Mouse (Mus musculus): ENCODE data around the gene Chdh. TPM values are rescaled to one million over a fixed set of nuclear protein-coding genes. Genes with fewer than 3 reads are reported as not detected.

Gene Chdh
- polyA plus RNA-seq, 1 experiment from 2014 or later, result not detected

- no peak overlapping the region for H3K4me3 ChIP-seq (ENCODE audit: low read depth, low read length)
- H3K27ac ChIP-seq (ENCODE audit: low read depth, low read length), result no peak overlapping the region
- no peak for ATAC-seq (ENCODE audit: low FRiP score)
- 94% methylated on average over 10 of the region's 10 CpGs for WGBS
- no peaks in the 10 kb centered on the region for H3K4me1 ChIP-seq (replicated peaks; ENCODE audit: control insufficient read depth, insufficient read depth, low read length)
- H3K36me3 ChIP-seq (ENCODE audit: control insufficient read depth, insufficient read depth, low read length), result peaks cover 21% of the 10 kb centered on the region; the same call in 1 of the 2 replicates
- DNase-seq (ENCODE audit: low spot score), result no peak
- H3K27me3 ChIP-seq (ENCODE audit: control insufficient read depth, insufficient read depth, low read length), result no peaks in the 10 kb centered on the region
- no peak overlapping the region for H3K4me2 ChIP-seq (replicated peaks; ENCODE audit: low read depth, low read length)
- no peak overlapping the region for H3K9ac ChIP-seq (ENCODE audit: low read depth, low read length)
- H3K9me3 ChIP-seq (ENCODE audit: control insufficient read depth, low read length), result no peaks in the 10 kb centered on the region
These were observed 28.2 kb upstream of the Chdh start for GRCm38 (mm10) chr14:29980447-29981205.

DNA sequence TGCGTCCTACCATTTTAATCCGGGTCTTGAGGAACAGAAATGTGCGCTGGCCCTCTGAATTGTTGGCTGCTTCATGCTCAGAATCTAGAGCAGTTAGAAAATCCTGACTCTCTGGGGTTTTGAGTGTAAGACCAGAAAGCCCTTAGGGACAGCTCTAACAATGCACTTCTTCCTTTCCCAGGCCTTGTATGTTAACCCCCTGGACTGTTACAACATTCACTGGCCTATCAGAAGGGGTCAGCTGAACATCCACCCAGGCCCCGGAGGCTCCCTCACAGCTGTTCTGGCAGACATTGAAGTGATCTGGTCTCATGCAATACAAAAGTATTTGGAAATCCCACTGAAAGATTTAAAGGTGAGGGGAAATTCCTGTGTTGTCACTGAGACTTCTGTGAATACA, 22.7 kb upstream of the Chdh start:
- Histone ChIP-seq H3K36me3 (ENCODE audit: control insufficient read depth, insufficient read depth, low read length) (peaks cover 30% of the 10 kb centered on the region), H3K9me3 (ENCODE audit: control insufficient read depth, low read length) (no peaks in the 10 kb centered on the region), H3K4me3 (ENCODE audit: low read depth, low read length) (no peak overlapping the region), H3K27ac (ENCODE audit: low read depth, low read length) (no peak overlapping the region), H3K4me2 (replicated peaks; ENCODE audit: low read depth, low read length) (no peak overlapping the region), H3K27me3 (ENCODE audit: control insufficient read depth, insufficient read depth, low read length) (no peaks in the 10 kb centered on the region), H3K9ac (ENCODE audit: low read depth, low read length) (no peak overlapping the region), H3K4me1 (replicated peaks; ENCODE audit: control insufficient read depth, insufficient read depth, low read length) (no peaks in the 10 kb centered on the region)
- 92% methylated on average over 4 of the region's 4 CpGs for WGBS
- ATAC-seq (ENCODE audit: low FRiP score) (no peak), DNase-seq (ENCODE audit: low spot score) (no peak)

DNA sequence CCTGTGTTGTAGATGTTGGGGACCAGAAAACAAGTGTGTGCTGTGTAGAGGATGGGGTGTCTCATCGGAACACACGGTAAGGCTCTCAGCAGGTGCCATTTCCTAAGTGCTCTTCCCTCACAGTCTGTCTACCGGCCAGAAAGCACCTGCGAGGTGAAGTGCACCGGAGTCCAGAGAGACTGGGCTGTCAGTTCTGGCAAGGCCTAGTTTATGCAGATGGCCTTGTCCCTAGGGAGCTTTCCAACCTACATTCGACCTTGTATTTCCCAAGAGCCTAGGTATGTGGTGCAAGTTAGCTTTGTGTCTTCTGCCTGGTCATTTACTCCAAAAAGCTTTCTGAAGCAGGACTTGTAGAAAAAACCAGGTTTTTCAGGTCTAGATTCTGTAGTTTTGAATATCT, 21.5 kb upstream of the Chdh start:
- no peak overlapping the region for H3K4me3 ChIP-seq (ENCODE audit: low read depth, low read length)
- DNase-seq (ENCODE audit: low spot score), result no peak
- no peak overlapping the region for H3K4me2 ChIP-seq (replicated peaks; ENCODE audit: low read depth, low read length)
- ATAC-seq (ENCODE audit: low FRiP score), result no peak
- H3K9me3 ChIP-seq (ENCODE audit: control insufficient read depth, low read length), result no peaks in the 10 kb centered on the region
- no peak overlapping the region for H3K9ac ChIP-seq (ENCODE audit: low read depth, low read length)
- no peaks in the 10 kb centered on the region for H3K27me3 ChIP-seq (ENCODE audit: control insufficient read depth, insufficient read depth, low read length)
- peaks cover 28% of the 10 kb centered on the region for H3K36me3 ChIP-seq (ENCODE audit: control insufficient read depth, insufficient read depth, low read length)
- H3K4me1 ChIP-seq (replicated peaks; ENCODE audit: control insufficient read depth, insufficient read depth, low read length), result no peaks in the 10 kb centered on the region
- WGBS, result 95% methylated on average over 6 of the region's 6 CpGs
- H3K27ac ChIP-seq (ENCODE audit: low read depth, low read length), result no peak overlapping the region

GRCm38 (mm10) chr14:29987739-29988138, 21.1 kb upstream of the Chdh start:
- no peaks in the 10 kb centered on the region for H3K9me3 ChIP-seq (ENCODE audit: control insufficient read depth, low read length)
- DNase-seq (ENCODE audit: low spot score) (no peak), ATAC-seq (ENCODE audit: low FRiP score) (no peak)
- no peak overlapping the region for H3K27ac ChIP-seq (ENCODE audit: low read depth, low read length)
- no peak overlapping the region for H3K4me3 ChIP-seq (ENCODE audit: low read depth, low read length)
- H3K36me3 ChIP-seq (ENCODE audit: control insufficient read depth, insufficient read depth, low read length), result peaks cover 24% of the 10 kb centered on the region
- no peak overlapping the region for H3K4me2 ChIP-seq (replicated peaks; ENCODE audit: low read depth, low read length)
- no peak overlapping the region for H3K9ac ChIP-seq (ENCODE audit: low read depth, low read length)
- H3K27me3 ChIP-seq (ENCODE audit: control insufficient read depth, insufficient read depth, low read length), result no peaks in the 10 kb centered on the region
- no peaks in the 10 kb centered on the region for H3K4me1 ChIP-seq (replicated peaks; ENCODE audit: control insufficient read depth, insufficient read depth, low read length)
- WGBS, result 92% methylated on average over 9 of the region's 9 CpGs

GRCm38 (mm10) chr14:29988337-29988736, 20.5 kb upstream of the Chdh start:
- peaks cover 24% of the 10 kb centered on the region for H3K36me3 ChIP-seq (ENCODE audit: control insufficient read depth, insufficient read depth, low read length)
- H3K4me2 ChIP-seq (replicated peaks; ENCODE audit: low read depth, low read length), result no peak overlapping the region
- H3K27me3 ChIP-seq (ENCODE audit: control insufficient read depth, insufficient read depth, low read length), result no peaks in the 10 kb centered on the region
- DNase-seq (ENCODE audit: low spot score), result no peak
- no peak overlapping the region for H3K9ac ChIP-seq (ENCODE audit: low read depth, low read length)
- no peak for ATAC-seq (ENCODE audit: low FRiP score)
- no peaks in the 10 kb centered on the region for H3K9me3 ChIP-seq (ENCODE audit: control insufficient read depth, low read length)
- WGBS, result 94% methylated on average over 4 of the region's 4 CpGs
- no peak overlapping the region for H3K27ac ChIP-seq (ENCODE audit: low read depth, low read length)
- no peaks in the 10 kb centered on the region for H3K4me1 ChIP-seq (replicated peaks; ENCODE audit: control insufficient read depth, insufficient read depth, low read length)
- no peak overlapping the region for H3K4me3 ChIP-seq (ENCODE audit: low read depth, low read length)

DNA sequence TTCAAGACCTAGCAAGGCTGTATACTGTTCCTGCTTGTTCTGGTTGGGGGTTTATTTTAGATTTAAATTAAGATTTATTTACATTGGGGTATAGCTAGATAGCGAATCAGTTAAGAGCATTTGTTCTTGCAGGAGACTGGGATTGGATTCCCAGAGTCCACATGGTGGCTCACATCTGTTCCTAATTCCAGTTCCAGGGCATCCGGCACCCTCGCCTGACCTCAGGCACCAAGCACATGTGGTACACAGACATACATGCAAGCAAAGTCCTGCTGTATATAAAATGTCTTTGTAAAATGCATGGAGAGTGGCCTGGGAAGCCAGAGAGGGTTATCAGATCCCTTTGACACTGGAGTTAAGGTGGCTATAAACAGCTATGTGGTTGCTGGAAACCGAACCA, 13.8 kb upstream of the Chdh start:
- H3K27ac ChIP-seq (ENCODE audit: low read depth, low read length), result no peak overlapping the region
- H3K36me3 ChIP-seq (ENCODE audit: control insufficient read depth, insufficient read depth, low read length), result peaks cover 9% of the 10 kb centered on the region; the same call in 1 of the 2 replicates
- WGBS, result 81% methylated on average over 4 of the region's 4 CpGs
- no peaks in the 10 kb centered on the region for H3K27me3 ChIP-seq (ENCODE audit: control insufficient read depth, insufficient read depth, low read length)
- no peak overlapping the region for H3K4me3 ChIP-seq (ENCODE audit: low read depth, low read length)
- no peak overlapping the region for H3K4me2 ChIP-seq (replicated peaks; ENCODE audit: low read depth, low read length)
- no peak overlapping the region for H3K9ac ChIP-seq (ENCODE audit: low read depth, low read length)
- DNase-seq (ENCODE audit: low spot score), result no peak
- no peak for ATAC-seq (ENCODE audit: low FRiP score)
- no peaks in the 10 kb centered on the region for H3K9me3 ChIP-seq (ENCODE audit: control insufficient read depth, low read length)
- H3K4me1 ChIP-seq (replicated peaks; ENCODE audit: control insufficient read depth, insufficient read depth, low read length), result no peaks in the 10 kb centered on the region

DNA sequence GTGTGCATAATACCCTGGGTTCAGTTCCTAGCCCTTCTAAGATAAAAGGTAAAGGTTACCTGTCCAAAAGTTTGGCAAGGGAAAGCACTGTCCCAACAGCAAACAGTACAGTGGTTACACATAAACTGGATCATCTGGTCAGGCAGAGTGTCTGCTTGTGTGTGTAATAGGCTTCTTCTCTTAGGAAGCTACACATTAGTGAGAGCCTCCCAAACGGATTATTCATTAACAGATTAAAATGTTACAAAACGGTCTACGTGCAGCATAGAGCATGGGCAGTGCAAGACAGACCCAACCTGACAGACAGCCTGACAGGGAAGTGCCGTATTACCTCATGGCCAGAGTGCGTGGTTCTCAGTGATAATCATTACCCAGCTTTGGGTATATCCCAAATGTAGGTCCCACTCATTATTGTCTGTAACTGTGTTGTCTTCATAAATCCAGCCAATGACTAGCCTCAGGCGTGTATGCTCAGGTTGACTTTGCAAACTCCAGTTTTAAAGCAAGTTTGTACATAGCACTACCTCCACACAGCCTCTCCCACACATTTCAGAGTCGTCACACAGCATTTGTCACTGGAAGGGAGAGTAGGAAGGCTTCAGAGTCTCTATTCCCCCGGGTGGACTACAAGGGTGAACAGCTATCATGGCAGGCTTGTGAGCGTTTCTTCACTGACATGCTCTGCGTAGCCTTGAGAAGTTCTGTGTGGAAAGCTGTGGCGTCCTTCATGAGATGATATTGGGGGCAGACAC, 12.6 kb upstream of the Chdh start:
- 93% methylated on average over 11 of the region's 11 CpGs for WGBS
- DNase-seq (ENCODE audit: low spot score), result no peak
- Histone ChIP-seq H3K4me2 (replicated peaks; ENCODE audit: low read depth, low read length) (no peak overlapping the region), H3K27ac (ENCODE audit: low read depth, low read length) (no peak overlapping the region), H3K9ac (ENCODE audit: low read depth, low read length) (no peak overlapping the region), H3K27me3 (ENCODE audit: control insufficient read depth, insufficient read depth, low read length) (no peaks in the 10 kb centered on the region), H3K9me3 (ENCODE audit: control insufficient read depth, low read length) (no peaks in the 10 kb centered on the region), H3K4me3 (ENCODE audit: low read depth, low read length) (no peak overlapping the region), H3K4me1 (replicated peaks; ENCODE audit: control insufficient read depth, insufficient read depth, low read length) (no peaks in the 10 kb centered on the region), H3K36me3 (ENCODE audit: control insufficient read depth, insufficient read depth, low read length) (peaks cover 6% of the 10 kb centered on the region; the same call in 1 of the 2 replicates)
- no peak for ATAC-seq (ENCODE audit: low FRiP score)

- no peak for ATAC-seq (ENCODE audit: low FRiP score)
- H3K36me3 ChIP-seq (ENCODE audit: control insufficient read depth, insufficient read depth, low read length), result peaks cover 6% of the 10 kb centered on the region; the same call in 1 of the 2 replicates
- H3K4me1 ChIP-seq (replicated peaks; ENCODE audit: control insufficient read depth, insufficient read depth, low read length), result no peaks in the 10 kb centered on the region
- H3K4me2 ChIP-seq (replicated peaks; ENCODE audit: low read depth, low read length), result no peak overlapping the region
- H3K27me3 ChIP-seq (ENCODE audit: control insufficient read depth, insufficient read depth, low read length), result no peaks in the 10 kb centered on the region
- DNase-seq (ENCODE audit: low spot score), result no peak
- no peak overlapping the region for H3K27ac ChIP-seq (ENCODE audit: low read depth, low read length)
- no peak overlapping the region for H3K4me3 ChIP-seq (ENCODE audit: low read depth, low read length)
- no peaks in the 10 kb centered on the region for H3K9me3 ChIP-seq (ENCODE audit: control insufficient read depth, low read length)
- H3K9ac ChIP-seq (ENCODE audit: low read depth, low read length), result no peak overlapping the region
These were observed 11.5 kb upstream of the Chdh start for GRCm38 (mm10) chr14:29997345-29997744.
